Mouse (Mus musculus): Measurements from ENCODE around the gene Enpep.
A peak's percentile ranks its signal among the peaks of the same experiment; 100 is the strongest.

Enpep gene

GRCm38 (mm10) chr3:129312511-129312910 is 20.0 kb downstream of the Enpep start:
- DNase-seq (ENCODE audit: low spot score), result no peak

GRCm38 (mm10) chr3:129311951-129312350 is 20.6 kb downstream of the Enpep start:
- no peak for DNase-seq (ENCODE audit: low spot score)

GRCm38 (mm10) chr3:129309926-129310325 is 22.6 kb downstream of the Enpep start:
- no peak for DNase-seq (ENCODE audit: low spot score)

- DNase-seq (ENCODE audit: low spot score), result no peak
These were observed 23.6 kb downstream of the Enpep start for GRCm38 (mm10) chr3:129308876-129309275.

GRCm38 (mm10) chr3:129308102-129308752 is 24.3 kb downstream of the Enpep start:
- DNase-seq (ENCODE audit: low spot score), result peak; percentile 66

- peak; percentile 63 for DNase-seq (ENCODE audit: low spot score)
These were observed 28.6 kb downstream of the Enpep start for GRCm38 (mm10) chr3:129303941-129304340.

GRCm38 (mm10) chr3:129299874-129300273 is 32.6 kb downstream of the Enpep start:
- DNase-seq (ENCODE audit: low spot score), result peak; percentile 71

- no peak for DNase-seq (ENCODE audit: low spot score)
These were observed 33.9 kb downstream of the Enpep start for GRCm38 (mm10) chr3:129298606-129299005.

GRCm38 (mm10) chr3:129296994-129297393 is 35.5 kb downstream of the Enpep start:
- peak; percentile 68 for DNase-seq (ENCODE audit: low spot score)

GRCm38 (mm10) chr3:129295883-129296282 is 36.6 kb downstream of the Enpep start:
- DNase-seq (ENCODE audit: low spot score), result peak; percentile 41

- no peak for DNase-seq (ENCODE audit: low spot score)
These were observed 43.0 kb downstream of the Enpep start for GRCm38 (mm10) chr3:129289536-129289935.

GRCm38 (mm10) chr3:129287140-129287539 is 45.4 kb downstream of the Enpep start:
- DNase-seq (ENCODE audit: low spot score), result no peak

GRCm38 (mm10) chr3:129286426-129286825 is 46.1 kb downstream of the Enpep start:
- no peak for DNase-seq (ENCODE audit: low spot score)

- DNase-seq (ENCODE audit: low spot score), result no peak
These were observed 48.2 kb downstream of the Enpep start for GRCm38 (mm10) chr3:129284326-129284725.

GRCm38 (mm10) chr3:129279441-129279840 is 53.1 kb downstream of the Enpep start:
- no peak for DNase-seq (ENCODE audit: low spot score)

- no peak for DNase-seq (ENCODE audit: low spot score)
These were observed 59.2 kb downstream of the Enpep start for GRCm38 (mm10) chr3:129273156-129273831.

- DNase-seq (ENCODE audit: low spot score), result no peak
These were observed 62.5 kb downstream of the Enpep start for GRCm38 (mm10) chr3:129270044-129270443.

- no peak for DNase-seq (ENCODE audit: low spot score)
These were observed 63.4 kb downstream of the Enpep start for GRCm38 (mm10) chr3:129268886-129269683.

- no peak for DNase-seq (ENCODE audit: low spot score)
These were observed 74.0 kb downstream of the Enpep start for GRCm38 (mm10) chr3:129258497-129258896.

GRCm38 (mm10) chr3:129256766-129257165 is 75.8 kb downstream of the Enpep start:
- peak; percentile 26 for DNase-seq (ENCODE audit: low spot score)

- DNase-seq (ENCODE audit: low spot score), result no peak
These were observed 76.2 kb downstream of the Enpep start for GRCm38 (mm10) chr3:129256283-129256682.

- DNase-seq (ENCODE audit: low spot score), result no peak
These were observed 78.3 kb downstream of the Enpep start for GRCm38 (mm10) chr3:129254246-129254645.

GRCm38 (mm10) chr3:129250997-129251396 is 81.5 kb downstream of the Enpep start:
- DNase-seq (ENCODE audit: low spot score), result no peak

All from adipocyte (in vitro differentiated cells).